Mouse (Mus musculus) intestine, postnatal 0 days (tissue): ENCODE data around the gene Mertk. TPM values are rescaled to one million over a fixed set of nuclear protein-coding genes. Genes with fewer than 3 reads are reported as not detected.

Source experiments
- ATAC-seq: fragments of 200-750 bp; cut with Nextera tagmentation; 2 replicates; pipeline ENCODE4 v1.8.0; 2017; ENCODE audit warnings: mild to moderate bottlenecking, moderate TSS enrichment, moderate library complexity
- H3K27ac ChIP-seq: fragments of 300-500 bp; sonication (generic); 2 replicates; pipeline ENCODE4 v1.5.1; 2014; ENCODE audit warnings: mild to moderate bottlenecking, low read depth, low read length, moderate library complexity
- H3K27me3 ChIP-seq: fragments of 300-500 bp; sonication (generic); replicated peaks from 2 replicates; pipeline ENCODE4 v1.6.1; 2014; ENCODE audit warnings: low read length, mixed read lengths; ENCODE audit not compliant: control insufficient read depth, insufficient read depth
- H3K36me3 ChIP-seq: fragments of 300-500 bp; sonication (generic); 2 replicates; pipeline ENCODE4 v1.6.1; 2014; ENCODE audit warnings: mild to moderate bottlenecking, moderate library complexity; ENCODE audit not compliant: control insufficient read depth, insufficient read depth
- H3K4me1 ChIP-seq: fragments of 300-500 bp; sonication (generic); replicated peaks from 2 replicates; pipeline ENCODE4 v1.6.1; 2014; ENCODE audit warnings: antibody characterized with exemption, low read length, mixed read lengths; ENCODE audit not compliant: control insufficient read depth, insufficient read depth
- H3K4me2 ChIP-seq: fragments of 300-500 bp; sonication (generic); replicated peaks from 2 replicates; pipeline ENCODE4 v1.6.1; 2014; ENCODE audit warnings: low read depth, mild to moderate bottlenecking, moderate library complexity
- H3K4me3 ChIP-seq: fragments of 300-500 bp; sonication (generic); 2 replicates; pipeline ENCODE4 v1.5.1; 2014; ENCODE audit warnings: low read depth, low read length
- H3K9ac ChIP-seq: fragments of 300-500 bp; sonication (generic); 2 replicates; pipeline ENCODE4 v1.6.1; 2014; ENCODE audit warnings: mild to moderate bottlenecking, low read depth, low read length
- H3K9me3 ChIP-seq: fragments of 300-500 bp; sonication (generic); 2 replicates; pipeline ENCODE4 v1.6.1; 2016; ENCODE audit warnings: mixed run types; ENCODE audit not compliant: control insufficient read depth
- CTCF ChIP-seq: sonication (generic); IDR thresholded peaks from 2 replicates; pipeline ENCODE4 v1.5.1; 2016; ENCODE audit warnings: low read depth, mild to moderate bottlenecking, control low read depth, antibody characterized with exemption, moderate library complexity
- WGBS: fragments of 180-500 bp; shearing (Covaris S2); extraction: QIAGEN DNeasy Blood & Tissue Kit; methylation state at CpG from one replicate; pipeline ENCODE4 v1.1.7; 2014; 5-methylcytosine and 5-hydroxymethylcytosine counted together
- polyA plus RNA-seq: library from polyadenylated mRNA; unstranded; fragments of >200 nt; fragmentation: Nextera tagmentation; extraction: Ambion mirVana; gene quantifications from 2 replicates; pipeline ENCODE4 v1.2.1, GENCODE M21; 2015

The Mertk gene
- polyA plus RNA-seq = 16.2 and 16.8 TPM in 2 replicates

GRCm38 (mm10) chr2:128698693-128699181 lies at the start of gene Mertk:
TSS of gene Mertk (plus strand) at chr2:128698956.
- Histone ChIP-seq H3K4me2 (peak within 1 kb of the TSS; percentile 77), H3K9me3 (no peaks in the 10 kb centered on the region), H3K9ac (peak within 1 kb of the TSS; percentile 86), H3K4me3 (peak within 1 kb of the TSS; percentile 77), H3K36me3 (no peaks in the 10 kb centered on the region), H3K27ac (peak within 1 kb of the TSS; percentile 95), H3K27me3 (no peaks in the 10 kb centered on the region), H3K4me1 (0 out of 2 replicates have a peak, but pooled peaks cover 6% of the 10 kb centered on the region)
- under 1% methylated on average over 30 of the region's 30 CpGs for WGBS
- peak; percentile 84 for ATAC-seq
- TF ChIP-seq CTCF = peak; percentile 21; the same call in 1 of the 2 replicates

- Histone ChIP-seq H3K9ac (no peak overlapping the region), H3K36me3 (peaks cover 45% of the 10 kb centered on the region), H3K4me1 (no peaks in the 10 kb centered on the region), H3K27ac (no peak overlapping the region), H3K9me3 (no peaks in the 10 kb centered on the region), H3K27me3 (no peaks in the 10 kb centered on the region), H3K4me2 (no peak overlapping the region), H3K4me3 (no peak overlapping the region)
- ATAC-seq = no peak
- WGBS = 59% methylated on average over 4 of the region's 4 CpGs
- no peak for TF ChIP-seq CTCF
Observed at GRCm38 (mm10) chr2:128680661-128681060, 18.1 kb upstream of the Mertk start.

GRCm38 (mm10) chr2:128686921-128687557 lies 11.7 kb upstream of the Mertk start, which contains the start of gene Anapc1:
TSS of gene Anapc1 (minus strand) at chr2:128687391.
- Histone ChIP-seq H3K4me3 (peak within 1 kb of the TSS; percentile 87), H3K4me2 (peak within 1 kb of the TSS; percentile 68), H3K27ac (peak within 1 kb of the TSS; percentile 87), H3K36me3 (peaks cover 13% of the 10 kb centered on the region), H3K9me3 (no peaks in the 10 kb centered on the region), H3K4me1 (0 out of 2 replicates have a peak, but pooled peaks cover 3% of the 10 kb centered on the region), H3K27me3 (no peaks in the 10 kb centered on the region), H3K9ac (peak within 1 kb of the TSS; percentile 96)
- under 1% methylated on average over 58 of the region's 58 CpGs for WGBS
- TF ChIP-seq CTCF = no peak
- peak; percentile 95 for ATAC-seq

GRCm38 (mm10) chr2:128687558-128688120 lies 11.1 kb upstream of the Mertk start:
- 45% methylated on average over 10 of the region's 10 CpGs for WGBS
- Histone ChIP-seq H3K27ac (peak overlapping the region; percentile 87), H3K27me3 (no peaks in the 10 kb centered on the region), H3K4me3 (peak overlapping the region; percentile 87), H3K4me2 (peak overlapping the region; percentile 68), H3K36me3 (peaks cover 12% of the 10 kb centered on the region), H3K9me3 (no peaks in the 10 kb centered on the region), H3K9ac (peak overlapping the region; percentile 96; the same call in 1 of the 2 replicates), H3K4me1 (0 out of 2 replicates have a peak, but pooled peaks cover 3% of the 10 kb centered on the region)
- no peak for TF ChIP-seq CTCF
- ATAC-seq = peak; percentile 25

GRCm38 (mm10) chr2:128692336-128692735 lies 6.4 kb upstream of the Mertk start:
- H3K4me3 ChIP-seq = no peak overlapping the region
- 0 out of 2 replicates have a peak, but pooled peaks cover 4% of the 10 kb centered on the region for H3K4me1 ChIP-seq
- H3K9ac ChIP-seq = no peak overlapping the region
- H3K27me3 ChIP-seq = no peaks in the 10 kb centered on the region
- H3K27ac ChIP-seq = no peak overlapping the region
- no peaks in the 10 kb centered on the region for H3K36me3 ChIP-seq
- TF ChIP-seq CTCF = no peak
- ATAC-seq = no peak
- no peaks in the 10 kb centered on the region for H3K9me3 ChIP-seq
- no peak overlapping the region for H3K4me2 ChIP-seq
- whole genome bisulfite sequencing = 78% methylated on average over 14 of the region's 14 CpGs

- Histone ChIP-seq H3K4me1 (0 out of 2 replicates have a peak, but pooled peaks cover 6% of the 10 kb centered on the region), H3K27me3 (no peaks in the 10 kb centered on the region), H3K9me3 (no peaks in the 10 kb centered on the region), H3K27ac (no peak overlapping the region), H3K4me2 (no peak overlapping the region), H3K9ac (no peak overlapping the region), H3K36me3 (no peaks in the 10 kb centered on the region), H3K4me3 (no peak overlapping the region)
- 81% methylated on average over 10 of the region's 10 CpGs for WGBS
- no peak for TF ChIP-seq CTCF
- ATAC-seq = no peak
Observed at GRCm38 (mm10) chr2:128692771-128693170, 6.0 kb upstream of the Mertk start.
